Mouse (Mus musculus): ENCODE data around the gene Afg1l. TPM values are rescaled to one million over a fixed set of nuclear protein-coding genes. Genes with fewer than 3 reads are reported as not detected.

Afg1l gene
- total and polyA plus RNA-seq, 3 experiments = 22.3 to 31.3 (median 28.6) TPM

GRCm38 (mm10) chr10:42308687-42308987, 169.7 kb downstream of the Afg1l start:
- intact Hi-C loops (cut with DNase I) = loop anchor here (1.0 to 2.0 kb wide), 2 partner anchors 329 to 426 kb away; no protein-coding TSS in a partner anchor
- TF ChIP-seq POLR2A (IDR thresholded peaks at IDR 0.05; ENCODE audit: insufficient read depth, low read depth, low read length) (no peak), EP300 (IDR thresholded peaks at IDR 0.05; ENCODE audit: insufficient read depth, low read depth, low read length) (no peak), CTCF (IDR thresholded peaks at IDR 0.05) (no peak)
- no peak overlapping the region for H3K9ac ChIP-seq (ENCODE audit: low read depth, low read length)
- no peak overlapping the region for H3K27ac ChIP-seq
- no peaks in the 10 kb centered on the region for H3K36me3 ChIP-seq (ENCODE audit: control insufficient read depth, insufficient read depth, low read length)
- 35% methylated on average over 8 of the region's 8 CpGs for WGBS
- DNase-seq = peak in 1 of 2 experiments; percentile 34
- peak overlapping the region; percentile 28 for H3K4me3 ChIP-seq
- H3K27me3 ChIP-seq (ENCODE audit: control insufficient read depth, insufficient read depth, low read length) = no peaks in the 10 kb centered on the region
- no peaks in the 10 kb centered on the region; the same call in 1 of the 2 replicates for H3K4me1 ChIP-seq (ENCODE audit: control insufficient read depth, insufficient read depth, low read length)
- H3K79me2 ChIP-seq (replicated peaks; ENCODE audit: control insufficient read depth, insufficient read depth, low read length) = no peaks in the 10 kb centered on the region

DNA sequence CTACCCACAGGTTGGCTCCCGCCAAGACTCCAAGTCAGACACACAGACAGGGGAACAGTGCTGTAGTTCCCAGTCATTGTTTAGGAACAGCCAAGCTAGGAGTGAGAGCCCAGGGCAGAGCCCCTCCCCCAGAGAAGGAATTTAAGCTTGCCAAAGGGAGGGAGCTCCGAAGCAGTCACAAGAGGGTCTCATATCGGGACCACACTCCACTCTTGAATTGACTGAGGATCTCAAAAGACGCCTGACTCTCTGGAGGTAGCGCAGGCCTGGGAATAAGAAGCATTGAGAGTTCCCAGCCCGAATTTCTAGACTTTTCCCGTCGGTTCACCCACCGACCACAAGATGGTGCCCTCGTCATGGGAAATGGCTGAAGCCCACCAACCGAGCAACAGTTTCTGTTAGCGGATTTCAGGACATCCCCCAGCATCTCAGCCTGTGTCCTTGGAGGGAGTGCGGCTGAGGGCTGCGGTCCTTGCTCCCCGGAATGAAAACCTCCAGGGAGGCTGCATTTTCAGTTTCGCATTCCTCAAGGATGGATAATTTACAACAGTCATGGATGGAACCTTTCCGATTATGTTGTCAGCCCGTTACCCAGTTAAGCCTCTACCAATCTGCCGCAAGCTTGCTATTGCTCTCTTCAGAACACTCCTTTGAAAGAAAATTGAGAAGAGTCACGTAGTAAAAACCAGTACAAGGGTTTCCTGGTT, 170.2 kb downstream of the Afg1l start:
- WGBS = 8% methylated on average over 20 of the region's 20 CpGs
- H3K36me3 ChIP-seq (ENCODE audit: control insufficient read depth, insufficient read depth, low read length) = no peaks in the 10 kb centered on the region
- no peaks in the 10 kb centered on the region for H3K79me2 ChIP-seq (replicated peaks; ENCODE audit: control insufficient read depth, insufficient read depth, low read length)
- peak; percentile 61 to 85 for DNase-seq
- no peaks in the 10 kb centered on the region; the same call in 1 of the 2 replicates for H3K4me1 ChIP-seq (ENCODE audit: control insufficient read depth, insufficient read depth, low read length)
- peak; percentile 95 for TF ChIP-seq CTCF (IDR thresholded peaks at IDR 0.05)
- no peak for TF ChIP-seq POLR2A (IDR thresholded peaks at IDR 0.05; ENCODE audit: insufficient read depth, low read depth, low read length)
- 0 out of 2 replicates have a peak, but pooled peaks have one; percentile 74 for TF ChIP-seq EP300 (IDR thresholded peaks at IDR 0.05; ENCODE audit: insufficient read depth, low read depth, low read length)
- H3K27ac ChIP-seq = no peak overlapping the region
- intact Hi-C loops (cut with DNase I) = loop anchor here (1.0 to 2.0 kb wide), 2 partner anchors 329 to 427 kb away; no protein-coding TSS in a partner anchor
- 0 out of 2 replicates have a peak overlapping the region, but pooled peaks have one; percentile 26 for H3K9ac ChIP-seq (ENCODE audit: low read depth, low read length)
- H3K27me3 ChIP-seq (ENCODE audit: control insufficient read depth, insufficient read depth, low read length) = no peaks in the 10 kb centered on the region
- H3K4me3 ChIP-seq = peak overlapping the region; percentile 28

DNA sequence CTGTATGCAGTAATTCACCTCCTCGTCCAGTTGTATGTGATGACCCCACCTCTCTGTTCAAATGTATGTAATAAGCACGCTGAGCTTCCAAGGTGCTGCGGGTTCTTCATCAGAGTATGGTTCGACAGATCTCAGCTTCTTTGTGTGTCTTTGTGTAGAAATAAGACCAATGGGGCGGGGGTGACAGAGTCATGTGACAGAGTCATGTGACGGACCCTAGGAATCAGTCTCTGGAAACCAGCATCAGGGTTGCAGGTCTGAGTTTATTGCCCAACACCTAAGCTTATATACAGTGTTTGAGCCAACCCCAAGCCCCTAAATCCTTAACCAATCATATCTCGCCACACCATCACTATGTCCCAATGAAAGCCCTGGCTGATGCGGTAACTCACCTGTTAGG, 171.9 kb downstream of the Afg1l start:
- H3K27me3 ChIP-seq (ENCODE audit: control insufficient read depth, insufficient read depth, low read length) = no peaks in the 10 kb centered on the region

DNA sequence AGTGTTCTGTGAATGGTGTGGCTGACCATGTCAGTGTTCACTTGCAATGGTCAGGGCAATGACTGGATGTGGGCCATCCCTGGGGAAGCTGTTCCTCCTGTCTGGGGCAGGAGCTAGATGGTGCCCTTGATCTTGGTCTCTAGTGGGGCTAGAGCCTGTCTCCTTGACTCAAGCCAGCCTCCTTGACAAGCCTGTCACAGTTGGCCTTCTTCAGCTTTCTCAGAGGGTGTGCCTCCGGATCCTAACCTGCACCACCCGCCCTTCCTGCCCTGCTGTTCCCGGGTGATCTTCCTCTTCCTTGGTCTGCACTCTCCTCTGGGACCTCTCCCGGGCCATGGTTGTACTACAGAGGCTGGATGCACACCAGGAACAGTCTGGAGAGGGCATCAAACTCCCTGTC, 177.6 kb downstream of the Afg1l start:
- H3K79me2 ChIP-seq (replicated peaks; ENCODE audit: control insufficient read depth, insufficient read depth, low read length) = no peaks in the 10 kb centered on the region
- H3K4me3 ChIP-seq = no peak overlapping the region
- H3K4me1 ChIP-seq (ENCODE audit: control insufficient read depth, insufficient read depth, low read length) = peaks cover 7% of the 10 kb centered on the region
- intact Hi-C loops (cut with DNase I) = no loop called here
- H3K27ac ChIP-seq = no peak overlapping the region
- no peaks in the 10 kb centered on the region for H3K36me3 ChIP-seq (ENCODE audit: control insufficient read depth, insufficient read depth, low read length)
- H3K9ac ChIP-seq (ENCODE audit: low read depth, low read length) = no peak overlapping the region
- TF ChIP-seq CTCF (IDR thresholded peaks at IDR 0.05) = no peak
- no peak for TF ChIP-seq POLR2A (IDR thresholded peaks at IDR 0.05; ENCODE audit: insufficient read depth, low read depth, low read length)
- TF ChIP-seq EP300 (IDR thresholded peaks at IDR 0.05; ENCODE audit: insufficient read depth, low read depth, low read length) = no peak
- 49% methylated on average over 4 of the region's 4 CpGs for WGBS
- DNase-seq = peak in 1 of 2 experiments; percentile 23
- no peaks in the 10 kb centered on the region for H3K27me3 ChIP-seq (ENCODE audit: control insufficient read depth, insufficient read depth, low read length)

More for the DNA sequence above, 171.9 kb downstream of the Afg1l start:
- TF ChIP-seq CTCF (IDR thresholded peaks at IDR 0.05) (no peak), POLR2A (IDR thresholded peaks at IDR 0.05; ENCODE audit: insufficient read depth, low read depth, low read length) (no peak), EP300 (IDR thresholded peaks at IDR 0.05; ENCODE audit: insufficient read depth, low read depth, low read length) (no peak)
- WGBS = 86% methylated on average over 8 of the region's 8 CpGs
- Histone ChIP-seq H3K4me1 (ENCODE audit: control insufficient read depth, insufficient read depth, low read length) (no peaks in the 10 kb centered on the region; the same call in 1 of the 2 replicates), H3K79me2 (replicated peaks; ENCODE audit: control insufficient read depth, insufficient read depth, low read length) (no peaks in the 10 kb centered on the region), H3K27ac (no peak overlapping the region), H3K4me3 (no peak overlapping the region), H3K9ac (ENCODE audit: low read depth, low read length) (no peak overlapping the region), H3K36me3 (ENCODE audit: control insufficient read depth, insufficient read depth, low read length) (no peaks in the 10 kb centered on the region)
- intact Hi-C loops (cut with DNase I) = no loop called here
- no peak for DNase-seq

GRCm38 (mm10) chr10:42299967-42300366, 178.4 kb downstream of the Afg1l start:
- peaks cover 7% of the 10 kb centered on the region for H3K4me1 ChIP-seq (ENCODE audit: control insufficient read depth, insufficient read depth, low read length)
- peak overlapping the region; percentile 32; the same call in 1 of the 2 replicates for H3K27ac ChIP-seq
- no peaks in the 10 kb centered on the region for H3K27me3 ChIP-seq (ENCODE audit: control insufficient read depth, insufficient read depth, low read length)
- no peak overlapping the region for H3K4me3 ChIP-seq
- DNase-seq = peak; percentile 24 to 27
- H3K79me2 ChIP-seq (replicated peaks; ENCODE audit: control insufficient read depth, insufficient read depth, low read length) = no peaks in the 10 kb centered on the region
- H3K9ac ChIP-seq (ENCODE audit: low read depth, low read length) = no peak overlapping the region
- 38% methylated on average over 7 of the region's 7 CpGs for WGBS
- TF ChIP-seq CTCF (IDR thresholded peaks at IDR 0.05) (no peak), EP300 (IDR thresholded peaks at IDR 0.05; ENCODE audit: insufficient read depth, low read depth, low read length) (0 out of 2 replicates have a peak, but pooled peaks have one; percentile 48)
- intact Hi-C loops (cut with DNase I) = loop anchor here (2.0 to 5.0 kb wide), 3 partner anchors 269 to 783 kb away; partner anchors contain the start of gene Cd164
- H3K36me3 ChIP-seq (ENCODE audit: control insufficient read depth, insufficient read depth, low read length) = no peaks in the 10 kb centered on the region

- Histone ChIP-seq H3K36me3 (ENCODE audit: control insufficient read depth, insufficient read depth, low read length) (no peaks in the 10 kb centered on the region), H3K4me1 (ENCODE audit: control insufficient read depth, insufficient read depth, low read length) (peaks cover 7% of the 10 kb centered on the region), H3K79me2 (replicated peaks; ENCODE audit: control insufficient read depth, insufficient read depth, low read length) (no peaks in the 10 kb centered on the region), H3K4me3 (no peak overlapping the region), H3K27me3 (ENCODE audit: control insufficient read depth, insufficient read depth, low read length) (no peaks in the 10 kb centered on the region), H3K9ac (ENCODE audit: low read depth, low read length) (no peak overlapping the region), H3K27ac (no peak overlapping the region)
- intact Hi-C loops (cut with DNase I) = loop anchor here (2.0 to 5.0 kb wide), 3 partner anchors 269 to 782 kb away; partner anchors contain the start of gene Cd164
- 70% methylated on average over 6 of the region's 6 CpGs for WGBS
- no peak for DNase-seq
- TF ChIP-seq EP300 (IDR thresholded peaks at IDR 0.05; ENCODE audit: insufficient read depth, low read depth, low read length) (no peak), POLR2A (IDR thresholded peaks at IDR 0.05; ENCODE audit: insufficient read depth, low read depth, low read length) (no peak), CTCF (IDR thresholded peaks at IDR 0.05) (no peak)
Observed at GRCm38 (mm10) chr10:42299426-42299825, 178.9 kb downstream of the Afg1l start.

Data from heart, adult 2 months (tissue).